Mouse (Mus musculus) heart, adult 18-20 months (tissue): ENCODE results near the gene Prmt7. TPM values are rescaled to one million over a fixed set of nuclear protein-coding genes. Genes with fewer than 3 reads are reported as not detected.

Source experiments
- DNase-seq, 2 experiments: peaks; one replicate each; pipeline ENCODE4 v3.0.0; 2021 to 2022; ENCODE audit warnings: mixed read lengths in 1 of 2
- total RNA-seq, 2 experiments: library from RNA; stranded (reverse); gene quantifications; 2 replicates each; pipeline ENCODE4 v1.2.3; 2021

Prmt7 gene
- total RNA-seq, 2 experiments from 2014 or later: 25.3 to 26.5 TPM

DNA sequence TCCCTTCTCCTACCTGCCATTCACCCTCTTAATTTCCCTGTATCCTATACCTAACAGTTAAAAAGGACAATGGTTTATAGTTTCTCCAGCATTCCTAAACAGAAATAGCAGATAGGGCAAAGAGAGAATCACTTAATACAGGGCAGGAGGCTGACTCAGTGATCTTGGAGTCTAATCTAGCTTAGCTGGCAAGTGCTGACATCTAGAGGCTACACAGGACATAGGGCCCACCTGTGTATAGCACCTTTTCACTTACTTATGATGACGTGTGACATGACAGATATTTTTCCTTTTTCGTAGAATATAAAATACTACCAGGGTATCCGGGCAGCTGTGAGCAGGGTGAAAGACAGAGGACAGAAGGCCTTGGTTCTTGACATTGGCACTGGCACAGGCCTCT, 8.9 kb downstream of the Prmt7 start:
- DNase-seq: no peak

DNA sequence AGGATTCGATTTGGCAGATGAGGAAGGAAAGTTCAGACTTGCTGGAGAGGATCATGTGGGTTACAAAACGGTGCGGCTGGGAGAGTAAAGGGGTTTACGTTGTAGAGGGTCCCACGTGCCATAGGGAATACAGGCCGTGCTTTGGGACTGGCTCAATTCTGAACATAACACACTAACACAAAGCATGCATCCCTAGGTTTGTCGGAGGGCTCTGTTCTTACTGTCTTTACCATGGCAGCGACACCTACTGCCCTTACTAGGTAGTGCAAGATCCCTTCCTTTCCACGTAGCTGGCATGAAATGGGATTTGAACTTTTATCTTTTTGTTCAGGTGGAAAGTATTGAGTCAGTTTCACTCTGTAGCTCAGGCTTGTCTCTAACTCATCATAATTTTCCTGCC, 15.9 kb downstream of the Prmt7 start:
- DNase-seq: peak; percentile 32 to 83

DNA sequence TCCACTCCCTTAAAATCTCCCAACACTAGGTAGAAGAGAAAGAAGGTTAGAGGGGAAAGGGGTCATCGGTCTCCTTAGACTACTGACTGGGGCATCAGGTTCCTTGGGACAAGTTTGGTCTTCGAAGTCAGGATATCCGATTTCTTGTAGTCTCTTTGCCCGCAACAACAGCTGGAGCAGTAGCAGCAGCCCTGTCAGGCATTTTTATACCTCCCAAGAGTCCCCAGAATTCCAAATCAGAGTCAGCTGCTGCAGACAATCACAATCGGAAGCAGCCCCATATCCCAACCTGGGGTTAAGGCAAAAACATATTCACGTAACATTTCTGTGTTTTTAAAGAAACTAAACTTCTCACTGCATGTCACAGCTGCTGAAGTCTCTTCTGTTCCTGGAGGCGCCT, 20.8 kb downstream of the Prmt7 start:
- DNase-seq: no peak

DNA sequence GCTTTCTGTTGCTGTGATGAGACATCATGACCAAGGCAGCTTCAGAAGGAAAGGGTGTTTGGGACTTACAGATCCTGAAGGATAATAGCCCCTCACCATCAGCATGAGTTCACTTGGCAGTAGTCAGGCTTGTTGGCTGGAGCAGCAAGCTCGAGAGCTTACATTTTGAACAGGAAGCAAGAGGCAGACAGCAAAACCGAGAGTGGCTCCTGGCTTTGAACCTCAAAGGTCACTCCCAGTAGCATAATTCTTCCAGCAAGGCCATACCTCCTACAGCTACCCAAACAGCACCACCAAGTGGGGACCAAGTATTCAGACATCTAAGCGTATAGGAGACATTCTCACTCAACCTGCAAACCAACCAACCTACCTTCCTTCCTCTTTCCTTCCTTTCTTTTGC, 22.0 kb downstream of the Prmt7 start:
- DNase-seq: no peak

DNA sequence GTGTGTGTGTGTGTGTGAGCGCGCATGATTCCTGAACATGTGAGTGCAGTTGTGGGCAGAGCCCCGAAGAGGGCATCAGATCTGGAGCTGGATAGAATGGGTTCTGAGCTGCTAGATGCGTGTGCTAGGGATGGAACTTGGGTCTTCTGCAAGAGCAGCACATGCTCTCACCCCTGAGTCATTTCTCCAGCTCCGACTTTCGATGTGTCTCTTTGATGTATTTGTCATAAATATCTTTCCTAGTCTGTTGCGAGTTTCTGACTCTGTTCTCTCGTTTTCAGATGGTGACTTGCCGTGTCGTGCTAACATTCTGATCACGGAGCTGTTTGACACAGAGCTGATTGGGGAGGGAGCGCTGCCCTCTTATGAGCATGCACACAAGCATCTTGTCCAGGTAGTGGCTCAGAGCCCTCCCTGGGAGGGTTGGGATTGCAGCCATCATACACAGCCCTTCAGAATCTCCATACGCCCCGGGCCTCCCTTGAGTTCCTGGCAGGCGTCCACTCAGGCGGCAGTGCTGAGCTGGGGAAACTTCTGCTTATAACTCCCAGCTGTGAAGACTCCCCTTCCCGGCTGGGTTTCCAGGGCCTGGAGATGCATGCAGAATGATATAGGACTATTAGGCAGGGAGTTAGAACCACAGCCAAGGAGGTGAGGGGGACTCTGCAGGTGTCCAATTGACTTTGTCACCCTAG, 24.0 kb downstream of the Prmt7 start:
- no peak for DNase-seq

DNA sequence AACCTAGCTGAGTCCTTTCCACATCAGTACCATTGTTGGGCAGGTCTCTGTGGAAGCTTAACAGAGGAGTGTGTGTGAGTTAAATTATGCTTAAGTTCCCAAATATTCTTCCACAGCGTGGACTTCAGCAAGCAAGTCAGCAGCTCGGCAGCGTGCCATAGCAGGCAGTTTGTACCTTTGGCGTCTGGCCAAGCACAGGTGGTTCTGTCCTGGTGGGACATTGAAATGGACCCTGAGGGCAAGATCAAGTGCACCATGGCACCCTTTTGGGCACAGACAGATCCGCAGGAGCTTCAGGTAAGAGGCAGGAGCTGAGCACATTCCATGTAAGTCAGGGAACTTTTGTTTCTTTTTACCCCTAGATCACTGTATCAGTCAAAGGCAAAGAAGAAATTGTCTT, 26.4 kb downstream of the Prmt7 start:
- DNase-seq: no peak

DNA sequence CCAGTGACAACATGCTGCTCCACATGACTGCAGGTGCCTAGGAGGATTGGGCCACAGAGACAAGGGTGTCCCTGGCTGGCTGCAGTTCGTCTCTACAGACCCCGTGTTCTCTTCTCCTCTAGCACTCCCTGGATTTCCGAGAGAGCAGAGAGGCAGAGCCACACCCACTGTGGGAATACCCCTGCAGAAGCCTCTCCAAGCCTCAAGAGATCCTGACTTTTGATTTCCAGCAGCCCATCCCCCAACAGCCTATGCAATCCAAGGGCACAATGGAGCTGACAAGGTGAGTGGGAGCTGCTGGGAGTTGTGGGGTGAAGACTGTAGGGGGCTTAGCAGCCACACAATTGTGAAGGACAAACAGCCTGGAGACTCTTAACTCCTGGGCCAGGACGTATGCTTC, 39.5 kb downstream of the Prmt7 start:
- DNase-seq: no peak

DNA sequence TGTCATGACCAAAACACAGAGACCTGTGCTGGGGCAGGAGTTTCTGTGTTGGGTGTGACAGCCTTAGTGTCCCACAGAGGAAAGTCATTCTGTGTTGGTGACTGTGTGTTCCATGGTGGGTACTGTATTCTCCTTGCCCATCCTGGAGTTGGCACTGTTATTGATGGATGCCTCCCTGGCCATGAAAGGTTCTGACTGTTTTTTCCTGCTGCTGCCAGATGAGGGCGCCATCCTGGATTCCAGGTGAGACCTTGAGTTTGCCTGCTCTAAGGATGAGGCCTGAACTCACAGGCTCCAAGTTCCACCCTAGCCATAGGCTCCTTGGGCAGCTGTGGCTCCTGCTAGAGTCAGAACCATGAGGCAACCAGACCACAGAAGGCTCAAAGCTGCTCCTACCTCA, 47.4 kb downstream of the Prmt7 start:
- peak in 1 of 2 experiments; percentile 16 for DNase-seq

DNA sequence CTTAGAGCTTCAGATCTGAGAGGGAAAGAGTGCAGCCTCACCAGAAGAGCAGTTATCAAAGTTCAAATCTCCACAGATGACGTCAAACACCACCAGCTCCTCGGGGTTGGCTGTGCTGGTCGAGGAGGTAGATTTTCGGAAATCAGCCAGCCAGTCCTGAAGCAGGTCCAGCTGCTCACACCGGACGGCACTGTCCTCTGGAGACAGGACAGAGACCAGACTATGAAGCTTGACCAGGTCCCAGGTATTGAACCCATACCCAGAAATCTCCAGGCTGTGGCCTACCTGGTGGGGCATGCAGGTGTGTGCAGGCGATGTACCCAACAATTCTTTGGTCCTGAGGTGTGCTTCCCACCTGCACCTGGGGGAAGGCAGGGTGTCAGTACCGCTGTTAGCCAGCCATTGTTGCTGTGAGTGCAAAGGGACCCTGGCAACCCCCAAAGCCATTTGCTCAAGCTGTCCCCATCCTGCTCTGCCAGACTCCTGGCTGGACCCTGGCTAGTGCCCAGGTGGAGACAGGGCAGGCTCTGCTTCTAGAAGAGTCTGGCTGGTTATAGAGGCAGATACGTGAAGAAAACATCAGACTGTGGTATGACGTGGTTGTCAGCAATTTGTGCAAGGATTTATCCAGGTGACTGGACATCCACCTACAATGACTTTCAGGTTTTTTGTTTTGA, 49.0 kb downstream of the Prmt7 start:
- no peak for DNase-seq

DNA sequence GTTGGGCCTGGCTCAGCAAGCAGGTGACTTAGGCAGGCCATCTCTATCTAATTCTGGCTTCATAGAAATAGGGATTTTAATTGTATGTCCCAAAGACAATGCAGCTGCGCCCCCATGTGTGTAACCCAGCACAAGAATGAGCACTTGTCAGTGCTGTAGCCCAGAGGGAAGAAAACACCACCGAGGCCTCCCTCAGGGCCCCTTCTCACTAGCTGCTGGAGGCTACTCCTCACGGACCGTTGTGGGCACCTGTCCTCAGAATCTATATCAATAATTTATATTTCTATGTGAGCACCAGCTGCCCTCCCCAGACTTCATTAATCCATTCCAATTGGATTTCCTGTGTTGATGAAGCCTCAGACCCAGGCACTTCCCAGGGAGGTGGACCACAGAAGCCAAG, 50.2 kb downstream of the Prmt7 start:
- DNase-seq: no peak

DNA sequence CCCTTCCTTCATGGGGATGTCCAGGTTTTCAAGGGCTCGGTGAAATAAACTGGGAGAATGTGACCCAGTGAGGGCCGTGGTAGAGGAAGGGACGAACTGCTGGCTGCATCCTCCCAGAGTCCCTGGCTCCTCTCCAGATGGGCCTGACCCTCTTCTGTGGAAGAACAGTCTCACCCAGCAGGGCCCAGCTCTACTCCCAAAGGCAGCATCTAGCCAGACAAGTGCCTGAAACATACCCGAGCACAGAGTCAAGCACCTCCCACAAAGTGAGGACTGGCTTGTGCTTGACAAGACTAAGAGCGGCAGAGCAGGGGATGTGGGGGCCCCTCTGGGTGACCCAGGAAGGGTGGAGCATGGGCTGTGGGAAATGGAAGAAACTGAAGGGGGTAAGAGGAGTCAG, 51.6 kb downstream of the Prmt7 start:
- DNase-seq: peak; percentile 31 to 35

DNA sequence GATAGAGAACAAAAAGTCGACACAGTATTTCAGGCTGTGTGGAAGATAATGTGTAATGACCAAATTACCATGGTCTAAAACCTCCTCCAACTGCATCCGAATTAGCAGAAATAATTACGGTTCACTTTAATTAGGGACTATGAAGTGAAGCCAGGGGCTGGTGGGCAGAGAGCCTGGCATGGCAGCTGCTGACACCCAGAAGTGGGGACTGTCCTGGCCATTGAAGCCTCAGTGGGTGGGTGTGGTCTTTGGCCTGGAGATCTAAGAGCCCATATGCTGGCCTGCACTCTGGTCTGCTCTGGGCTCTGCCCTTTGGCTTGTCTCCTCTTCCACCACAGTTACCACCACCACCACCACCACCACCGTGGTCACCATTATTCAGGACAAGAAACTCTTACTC, 53.2 kb downstream of the Prmt7 start:
- no peak for DNase-seq

DNA sequence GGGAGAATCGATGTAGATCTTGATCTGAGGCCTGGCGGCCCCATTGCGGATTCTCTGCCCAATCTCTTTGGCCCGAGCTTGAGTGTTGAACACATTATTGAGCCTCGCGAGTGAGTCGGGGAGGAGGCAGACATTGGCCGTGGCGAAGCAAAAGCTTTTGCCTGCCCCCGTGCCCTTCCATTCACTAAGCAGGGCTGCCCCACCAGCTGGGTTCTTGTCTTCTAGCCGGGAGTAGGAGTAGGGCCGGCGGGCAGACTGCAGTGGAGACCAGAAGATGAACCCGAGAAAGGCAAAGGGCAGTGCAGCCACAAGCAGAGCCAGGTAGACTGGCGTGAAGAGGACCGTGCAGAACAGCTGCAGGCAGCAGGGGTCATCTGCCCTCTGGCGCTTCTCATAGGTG, 54.7 kb downstream of the Prmt7 start:
- no peak for DNase-seq

DNA sequence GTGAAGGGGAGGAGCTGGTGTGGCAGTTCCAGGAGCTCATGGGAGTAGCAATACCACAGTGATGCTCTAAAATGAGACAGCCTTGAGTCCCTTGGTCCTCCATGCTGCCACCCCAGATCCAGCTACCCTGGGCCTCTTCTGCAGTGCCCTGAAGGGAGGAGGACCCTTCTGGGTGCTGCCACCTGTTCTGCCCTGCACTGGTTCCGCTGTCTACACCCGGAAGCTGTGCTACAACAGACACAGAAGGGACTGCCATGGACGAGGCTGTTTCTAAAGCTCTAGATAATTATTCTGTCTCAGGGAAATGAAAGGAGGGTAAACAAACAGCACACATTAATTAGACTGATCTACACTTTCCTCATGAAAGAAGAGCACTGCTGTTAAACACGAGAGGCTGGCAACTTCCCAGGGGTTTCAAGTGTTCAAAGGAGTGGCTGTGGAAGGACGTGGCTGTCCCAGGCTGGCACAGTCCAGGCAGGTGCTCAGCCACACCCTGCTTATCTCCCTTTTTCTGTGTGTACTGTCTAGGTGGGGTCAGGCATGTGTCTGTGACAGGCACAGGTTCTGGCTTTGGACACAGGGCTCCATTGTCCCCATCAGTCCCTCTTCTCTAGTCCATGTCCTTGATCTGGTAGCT, 58.1 kb downstream of the Prmt7 start:
- DNase-seq: no peak

DNA sequence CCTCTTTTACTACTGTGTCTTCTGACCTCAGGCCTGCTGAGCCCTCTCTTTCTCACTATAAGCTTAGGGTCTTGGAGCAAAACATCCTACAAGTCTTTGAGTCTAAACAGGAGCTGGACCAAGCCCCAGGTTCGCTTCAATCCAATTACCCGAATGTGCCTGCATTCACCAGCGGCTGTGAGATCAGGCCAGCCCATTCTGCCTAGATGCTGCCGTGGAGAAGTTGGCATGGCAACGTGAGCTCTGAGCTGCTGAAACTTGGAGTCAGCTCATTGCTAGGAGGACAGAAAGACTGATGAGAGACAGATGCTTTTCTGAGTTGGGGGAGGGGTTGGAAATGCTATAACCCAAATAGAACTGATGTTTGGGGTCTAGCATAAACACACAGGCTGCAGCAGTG, 60.1 kb downstream of the Prmt7 start:
- DNase-seq: no peak

DNA sequence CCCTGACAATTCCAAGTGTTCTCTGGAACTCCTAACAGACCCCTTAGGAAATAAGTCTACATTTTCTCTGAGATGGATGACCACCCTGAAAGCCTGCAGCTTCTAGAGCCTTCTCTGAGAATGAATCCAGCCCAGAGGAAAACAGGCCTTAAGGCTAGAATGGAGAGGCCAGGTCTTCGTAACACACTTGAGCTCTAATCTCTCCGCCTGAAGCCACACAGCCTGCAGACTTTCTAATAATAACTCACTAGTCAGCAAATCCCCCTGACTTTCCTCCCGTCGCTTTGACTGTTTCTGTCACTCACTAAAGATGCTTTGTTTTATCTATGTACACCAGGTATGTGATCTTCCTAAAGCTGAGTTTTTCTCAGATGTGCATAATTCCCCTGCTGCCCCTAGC, 60.6 kb downstream of the Prmt7 start:
- no peak for DNase-seq

DNA sequence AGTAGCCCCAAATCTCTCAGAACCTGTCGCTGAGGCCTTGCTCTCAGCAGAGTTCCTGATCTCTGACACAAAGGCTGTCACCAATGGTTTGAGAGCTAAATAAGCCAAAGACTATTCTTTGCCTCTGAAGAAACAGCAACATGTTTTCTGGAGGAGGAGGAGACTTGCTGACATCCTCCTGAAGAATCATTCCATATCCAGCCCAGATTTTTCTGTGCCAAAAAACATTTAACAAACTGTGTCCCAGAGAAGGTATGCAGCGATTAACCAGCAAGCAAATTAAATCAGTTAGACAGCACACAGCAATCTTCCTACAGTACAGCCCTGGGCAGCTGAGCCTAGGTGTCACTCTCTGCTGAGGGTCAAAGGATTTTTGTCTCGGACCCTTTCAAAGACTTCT, 62.7 kb downstream of the Prmt7 start:
- no peak for DNase-seq

DNA sequence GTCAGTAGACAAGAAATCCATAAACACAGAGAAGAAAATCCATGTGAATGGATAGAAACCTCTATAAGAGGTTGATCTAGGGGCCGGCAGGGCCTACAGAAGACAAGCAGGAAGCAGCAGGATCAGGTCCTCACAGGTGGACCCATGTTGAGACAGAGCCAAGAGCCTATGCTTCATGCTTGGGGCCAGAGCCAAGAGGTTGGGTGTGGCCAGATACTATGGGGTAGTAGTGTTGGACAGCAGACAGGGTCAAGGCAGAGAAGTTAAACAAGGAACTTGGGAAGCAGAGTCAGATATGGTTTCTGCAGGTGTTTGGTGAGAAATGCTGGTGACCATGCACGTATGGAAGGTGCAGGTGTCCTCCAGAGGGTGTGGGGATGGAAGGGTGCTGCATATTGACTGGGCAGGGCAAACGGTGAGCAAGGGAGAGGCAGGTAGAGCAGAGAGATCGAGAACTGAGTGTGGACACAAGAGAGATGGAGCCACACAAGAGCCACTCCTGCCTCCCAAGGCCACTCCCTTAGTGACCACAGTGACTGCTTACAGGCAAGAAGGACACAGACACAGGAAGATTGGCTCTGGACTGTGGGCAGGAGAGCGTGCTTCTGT, 66.1 kb downstream of the Prmt7 start:
- no peak for DNase-seq

DNA sequence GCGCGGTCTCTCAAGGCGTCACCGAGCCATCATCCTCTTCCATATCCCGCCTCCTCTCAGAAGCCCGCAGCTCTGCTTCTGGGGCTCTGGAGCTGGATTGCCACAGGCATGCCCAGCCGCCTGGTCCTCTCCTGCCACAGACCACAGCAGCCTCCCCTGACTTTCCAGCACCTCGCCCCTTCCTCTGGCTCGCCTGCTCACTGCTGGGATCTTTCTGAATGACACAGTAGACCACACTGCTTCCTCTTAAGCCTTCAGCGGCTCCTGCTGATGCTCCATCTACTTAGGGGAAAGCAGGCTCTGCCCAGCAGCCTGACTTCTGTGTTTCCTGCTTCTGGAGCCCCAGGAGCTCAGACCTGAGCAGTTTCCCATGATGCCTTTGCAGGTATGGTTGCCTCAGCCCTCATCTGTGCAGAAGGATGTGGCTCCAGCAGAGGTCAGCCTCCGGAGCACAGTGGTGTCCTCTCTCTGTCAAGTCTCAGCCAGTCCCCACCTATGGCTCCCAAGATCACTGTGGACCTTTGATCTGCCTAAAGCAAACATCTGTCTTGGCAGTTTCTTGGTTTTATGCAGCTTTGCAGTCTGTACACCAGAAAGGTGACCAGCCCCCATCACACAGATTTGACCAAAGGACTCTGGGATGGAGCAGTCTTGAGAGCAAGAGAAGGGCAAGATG, 67.8 kb downstream of the Prmt7 start:
- DNase-seq: no peak

DNA sequence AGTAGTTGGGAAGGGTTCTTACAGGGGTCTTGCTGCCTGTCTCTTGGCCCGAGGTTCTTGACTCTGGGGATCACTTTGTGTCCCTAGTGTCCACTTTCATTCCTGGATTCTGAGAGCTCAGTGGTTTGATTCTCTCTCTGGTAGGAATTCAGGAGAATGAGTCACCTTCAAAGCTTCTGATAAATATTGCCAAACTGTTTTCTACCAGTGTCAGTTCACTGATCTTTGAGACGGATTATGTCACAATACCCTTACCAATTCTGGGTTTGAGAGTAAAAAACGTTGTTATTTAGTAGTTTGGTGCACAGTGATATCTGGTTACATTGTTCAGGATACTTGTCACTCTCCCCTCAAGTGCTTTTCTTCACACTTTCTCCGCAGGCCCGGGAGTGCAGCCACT, 69.4 kb downstream of the Prmt7 start:
- no peak for DNase-seq

DNA sequence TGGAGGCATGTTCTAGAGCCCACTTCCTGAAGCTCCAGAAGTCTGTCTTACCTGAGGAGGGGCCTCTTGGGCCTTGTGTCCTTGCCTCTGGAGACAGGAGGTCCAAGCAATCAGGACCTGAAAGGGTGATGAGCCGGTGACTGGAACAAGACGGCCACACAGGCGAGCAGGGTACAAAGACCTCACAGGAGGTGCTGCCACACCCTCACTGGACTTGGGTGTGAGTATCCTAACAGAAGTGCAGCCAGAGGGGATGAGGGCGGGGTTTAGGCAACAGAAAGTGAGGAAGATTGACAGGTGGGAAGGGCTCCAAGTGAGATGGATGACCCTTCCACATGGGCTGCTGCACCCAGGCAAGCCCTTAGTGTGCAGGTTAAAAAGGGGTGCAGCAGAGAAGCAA, 70.1 kb downstream of the Prmt7 start:
- no peak for DNase-seq

DNA sequence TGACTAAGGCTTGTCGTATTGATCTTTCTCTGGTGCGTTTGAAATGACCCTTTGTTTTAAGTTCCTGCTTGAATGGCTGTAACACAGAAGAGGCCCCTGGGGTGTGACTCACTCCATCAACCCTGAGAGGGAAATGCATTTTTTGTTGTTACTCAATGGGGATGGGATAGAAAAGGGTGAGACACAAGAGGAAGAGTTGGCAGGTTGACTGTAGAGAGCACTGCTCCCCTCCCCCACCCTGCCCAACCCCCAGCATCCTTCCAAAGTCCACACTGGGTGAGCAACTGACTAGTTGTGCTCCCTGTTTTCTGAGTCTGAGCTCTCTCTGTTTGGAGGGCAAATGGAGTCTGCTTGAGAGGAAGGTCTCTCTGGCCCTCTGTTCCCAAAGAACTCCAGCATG, 76.7 kb downstream of the Prmt7 start:
- DNase-seq: no peak

DNA sequence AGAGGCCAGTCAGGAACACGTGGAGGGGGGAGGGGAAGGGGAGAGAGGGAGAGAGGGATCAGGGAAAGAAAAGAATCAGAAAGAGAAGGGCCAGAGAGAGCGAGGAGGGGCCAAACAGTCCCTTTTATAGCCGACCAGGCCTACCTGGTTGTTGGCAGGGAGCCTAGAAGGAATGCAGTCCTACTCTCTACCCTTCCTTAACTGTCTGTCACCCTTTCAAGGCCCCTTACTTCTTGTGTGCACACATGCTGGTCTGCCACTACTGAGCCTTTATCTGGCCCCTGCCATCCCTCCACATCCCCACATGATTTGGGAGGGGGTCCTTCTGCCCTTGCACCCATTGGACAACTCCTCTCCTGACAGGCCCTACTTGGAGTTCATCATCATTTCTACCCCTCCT, 78.0 kb downstream of the Prmt7 start:
- DNase-seq: no peak
